Mouse (Mus musculus) CH12.LX (cell line): ENCODE results near the gene Osbpl6. TPM values are rescaled to one million over a fixed set of nuclear protein-coding genes. Genes with fewer than 3 reads are reported as not detected.

Experiments used
- DNase-seq: peaks from one replicate; pipeline ENCODE4 v3.0.0-alpha.2; 2013; ENCODE audit errors: extremely low read depth
- H3K27ac ChIP-seq: 2 replicates; pipeline ENCODE4 v1.5.1; 2012; ENCODE audit warnings: low read depth, mild to moderate bottlenecking, control low read depth, moderate library complexity; ENCODE audit not compliant: insufficient read depth
- H3K27me3 ChIP-seq: replicated peaks from 2 replicates; pipeline ENCODE3; 2012; ENCODE audit warnings: inconsistent platforms
- H3K36me3 ChIP-seq, 2 experiments: replicated peaks in 1 of 2; 2 replicates each; pipeline versions ENCODE3 to v1.6.1; 2012; ENCODE audit warnings: inconsistent platforms in 1 of 2, low read length in 1 of 2, mild to moderate bottlenecking in 1 of 2, mixed read lengths in 1 of 2, moderate library complexity in 1 of 2; ENCODE audit not compliant: control insufficient read depth in 1 of 2, insufficient read depth in 1 of 2
- H3K4me1 ChIP-seq, 2 experiments: 2 replicates each; pipeline ENCODE4 v1.6.1; 2012; ENCODE audit warnings: inconsistent platforms in 1 of 2, moderate library complexity in 1 of 2; ENCODE audit not compliant: insufficient read depth in 2 of 2, control insufficient read depth in 1 of 2
- H3K4me2 ChIP-seq: 2 replicates; pipeline ENCODE4 v1.6.1; 2012; ENCODE audit warnings: low read depth, mild to moderate bottlenecking, control low read depth; ENCODE audit not compliant: poor library complexity, insufficient read depth, severe bottlenecking
- H3K4me3 ChIP-seq, 3 experiments: fragments of 150-350 bp in 1 of 3; sonication (generic) in 1 of 3; replicated peaks in 1 of 3; 2 replicates each; pipeline versions ENCODE3 to v1.5.1; 2011 to 2012; ENCODE audit warnings: low read depth in 2 of 3, low read length in 2 of 3, mild to moderate bottlenecking in 2 of 3, moderate library complexity in 2 of 3, control low read depth in 1 of 3, improper control_type of control experiment in 1 of 3, inconsistent platforms in 1 of 3, mixed read lengths in 1 of 3; ENCODE audit not compliant: poor library complexity in 1 of 3
- H3K79me2 ChIP-seq: replicated peaks from 2 replicates; pipeline ENCODE4 v1.6.1; 2012; ENCODE audit warnings: mild to moderate bottlenecking, moderate library complexity; ENCODE audit not compliant: control insufficient read depth, poor library complexity, insufficient read depth, severe bottlenecking; ENCODE audit errors: extremely low read depth
- H3K9ac ChIP-seq: 2 replicates; pipeline ENCODE4 v1.6.1; 2012; ENCODE audit warnings: low read depth, mild to moderate bottlenecking, control low read depth, moderate library complexity; ENCODE audit not compliant: insufficient read depth
- H3K9me3 ChIP-seq: replicated peaks from 2 replicates; pipeline ENCODE3; 2012; ENCODE audit warnings: low read length, inconsistent platforms, mixed read lengths
- CHD1 ChIP-seq: IDR thresholded peaks from 2 replicates; pipeline ENCODE4 v1.6.1; 2012; ENCODE audit warnings: low read depth, low read length, improper control_type of control experiment, inconsistent platforms
- E2F4 ChIP-seq: IDR thresholded peaks from 2 replicates; pipeline ENCODE4 v1.6.1; 2011; ENCODE audit warnings: low read depth, low read length, improper control_type of control experiment; ENCODE audit not compliant: insufficient replicate concordance
- GABPA ChIP-seq: IDR thresholded peaks from 2 replicates; pipeline ENCODE4 v1.6.1; 2012; ENCODE audit warnings: low read depth, low read length, improper control_type of control experiment, inconsistent platforms; ENCODE audit not compliant: insufficient replicate concordance
- IRF4 ChIP-seq: IDR thresholded peaks from 2 replicates; pipeline ENCODE4 v1.6.1; 2014; ENCODE audit warnings: low read depth, mild to moderate bottlenecking, inconsistent platforms, low read length, improper control_type of control experiment
- KAT2A ChIP-seq: IDR thresholded peaks from 2 replicates; pipeline ENCODE4 v1.6.1; 2012; ENCODE audit warnings: low read length, improper control_type of control experiment, inconsistent platforms; ENCODE audit not compliant: insufficient replicate concordance
- MAFK ChIP-seq: IDR thresholded peaks from 2 replicates; pipeline ENCODE4 v1.6.1; 2011; ENCODE audit warnings: low read length, improper control_type of control experiment; ENCODE audit not compliant: insufficient replicate concordance
- MYC ChIP-seq: IDR thresholded peaks from 2 replicates; pipeline ENCODE4 v1.6.1; 2011; ENCODE audit warnings: low read depth, mild to moderate bottlenecking, improper control_type of control experiment, low read length
- NELFE ChIP-seq: IDR thresholded peaks from 2 replicates; pipeline ENCODE4 v1.6.1; 2011; ENCODE audit warnings: low read depth, low read length, improper control_type of control experiment
- POLR2A ChIP-seq: IDR thresholded peaks from 2 replicates; pipeline ENCODE4 v1.6.1; 2011; ENCODE audit warnings: low read depth, mild to moderate bottlenecking, improper control_type of control experiment, low read length
- POLR2AphosphoS2 ChIP-seq: IDR thresholded peaks from 2 replicates; pipeline ENCODE4 v1.6.1; 2011; ENCODE audit warnings: low read depth, low read length, improper control_type of control experiment
- RAD21 ChIP-seq: IDR thresholded peaks from 2 replicates; pipeline ENCODE4 v1.6.1; 2011; ENCODE audit warnings: low read depth, mild to moderate bottlenecking, low read length, improper control_type of control experiment, moderate library complexity
- SMC3 ChIP-seq: IDR thresholded peaks from 2 replicates; pipeline ENCODE4 v1.6.1; 2011; ENCODE audit warnings: low read depth, low read length, improper control_type of control experiment
- TBP ChIP-seq: conservative IDR thresholded peaks from 2 replicates; pipeline ENCODE4 v1.6.1; 2011; ENCODE audit warnings: low read depth, low read length, improper control_type of control experiment
- USF1 ChIP-seq: IDR thresholded peaks from 2 replicates; pipeline ENCODE4 v1.6.1; 2014; ENCODE audit warnings: low read depth, mild to moderate bottlenecking, inconsistent platforms, low read length, improper control_type of control experiment
- USF2 ChIP-seq: conservative IDR thresholded peaks from 2 replicates; pipeline ENCODE4 v1.6.1; 2011; ENCODE audit warnings: low read depth, low read length, improper control_type of control experiment
- ZKSCAN1 ChIP-seq: IDR thresholded peaks from 2 replicates; pipeline ENCODE4 v1.6.1; 2012; ENCODE audit warnings: low read depth, inconsistent platforms, low read length, improper control_type of control experiment, borderline replicate concordance
- dilution Hi-C: fragments of 300-500 bp; cut with MboI; formaldehyde crosslinking; loops from 2 replicates; pipeline ENCODE4 v1.14.3; 2020; ENCODE audit warnings: low sequenced_read_pairs; ENCODE audit not compliant: extremely low pct_unique_long_range_greater_than_20kb, extremely low pct_ligation_motif_present
- in situ Hi-C: fragments of 300-500 bp; cut with MboI; formaldehyde crosslinking; loops from 3 replicates; pipeline ENCODE4 v1.14.3; 2019; ENCODE audit warnings: low sequenced_read_pairs, low pct_ligation_motif_present, low pct_unique_long_range_greater_than_20kb, mixed read lengths
- polyA plus RNA-seq: library from polyadenylated mRNA; unstranded; fragments of >175 nt; gene quantifications from 2 replicates; pipeline ENCODE4 v1.2.1, GENCODE M21; 2012; ENCODE audit warnings: low read depth; ENCODE audit not compliant: insufficient read length
- total RNA-seq, 2 experiments: library from RNA; depleted of rRNA; stranded (reverse); fragments of 300-350 nt in 1 of 2; fragments of >200 nt in 1 of 2; gene quantifications; 2 replicates each; pipeline ENCODE4 v1.2.3; 2012 to 2014

Osbpl6 gene
- total and polyA plus RNA-seq, 3 experiments = 0.19 to 0.60 (median 0.38) TPM

- Histone ChIP-seq H3K27me3 (no peaks in the 10 kb centered on the region), H3K79me2 (no peaks in the 10 kb centered on the region), H3K4me1 (no peaks in the 10 kb centered on the region; a peak in 1 of 4 replicates), H3K9me3 (no peaks in the 10 kb centered on the region), H3K4me3 (no peak overlapping the region), H3K9ac (no peak overlapping the region), H3K36me3 (no peaks in the 10 kb centered on the region), H3K4me2 (no peak overlapping the region), H3K27ac (no peak overlapping the region)
- no peak for TF ChIP-seq POLR2AphosphoS2
- TF ChIP-seq SMC3 = no peak
- TF ChIP-seq TBP = no peak
- no peak for TF ChIP-seq ZKSCAN1
- no peak for TF ChIP-seq NELFE
- no peak for TF ChIP-seq GABPA
- no peak for TF ChIP-seq USF1
- TF ChIP-seq IRF4 = no peak
- no peak for TF ChIP-seq MAFK
- TF ChIP-seq RAD21 = no peak
- TF ChIP-seq MYC = no peak
- TF ChIP-seq KAT2A = no peak
- TF ChIP-seq CHD1 = no peak
- in situ Hi-C loops (no loop called here), dilution Hi-C loops (no loop called here)
- DNase-seq = no peak
Observed at GRCm38 (mm10) chr2:76548171-76548570, 141.9 kb downstream of the Osbpl6 start.

GRCm38 (mm10) chr2:76548836-76549235 is 142.5 kb downstream of the Osbpl6 start:
- dilution Hi-C loops = no loop called here
- H3K9me3 ChIP-seq = no peaks in the 10 kb centered on the region
- in situ Hi-C loops = no loop called here
- no peaks in the 10 kb centered on the region for H3K79me2 ChIP-seq
- no peak overlapping the region; the same call in 1 of the 2 replicates for H3K4me2 ChIP-seq
- no peak overlapping the region for H3K9ac ChIP-seq
- no peaks in the 10 kb centered on the region for H3K36me3 ChIP-seq
- H3K27me3 ChIP-seq = no peaks in the 10 kb centered on the region
- DNase-seq = no peak
- no peak overlapping the region for H3K4me3 ChIP-seq
- no peak overlapping the region for H3K27ac ChIP-seq
- TF ChIP-seq NELFE = no peak
- TF ChIP-seq USF2 = no peak
- no peak for TF ChIP-seq CHD1
- no peak for TF ChIP-seq POLR2A
- no peak for TF ChIP-seq USF1
- no peak for TF ChIP-seq E2F4
- no peak for TF ChIP-seq POLR2AphosphoS2
- TF ChIP-seq ZKSCAN1 = no peak
- TF ChIP-seq MYC = no peak
- no peaks in the 10 kb centered on the region; a peak in 1 of 4 replicates for H3K4me1 ChIP-seq
